Mouse (Mus musculus) heart, adult 2 months (tissue): ENCODE measurements at regions not wholly inside any gene's neighbourhood (a gene's known extent, or its start where the extent isn't known, plus 50 kb on each side); places are given as distances from the start of the nearest gene placed in this dataset.
"Not testable (repeated sequence)": the region's sequence is repeated elsewhere in the genome, so short reads cannot be mapped to it uniquely, and the experiment has no call there.

Source experiments
- DNase-seq, 2 experiments: peaks; one replicate each; pipeline ENCODE4 v3.0.0; 2021
- H3K27ac ChIP-seq: fragments of 200-600 bp; 2 replicates; pipeline ENCODE4 v1.8.1; 2022
- H3K27me3 ChIP-seq: fragments of 200-500 bp; 2 replicates; pipeline ENCODE4 v1.6.1; 2012; ENCODE audit warnings: mild to moderate bottlenecking, low read length, inconsistent platforms, mixed read lengths; ENCODE audit not compliant: control insufficient read depth, insufficient read depth
- H3K36me3 ChIP-seq: fragments of 200-500 bp; 2 replicates; pipeline ENCODE4 v1.6.1; 2012; ENCODE audit warnings: low read length, inconsistent platforms; ENCODE audit not compliant: control insufficient read depth, insufficient read depth
- H3K4me1 ChIP-seq: fragments of 200-500 bp; 2 replicates; pipeline ENCODE4 v1.6.1; 2011; ENCODE audit warnings: low read length; ENCODE audit not compliant: control insufficient read depth, insufficient read depth
- H3K4me3 ChIP-seq: fragments of 200-600 bp; 2 replicates; pipeline ENCODE4 v1.8.1; 2022
- H3K79me2 ChIP-seq: fragments of 200-500 bp; replicated peaks from 2 replicates; pipeline ENCODE4 v1.6.1; 2012; ENCODE audit warnings: mild to moderate bottlenecking, inconsistent platforms, low read length, moderate library complexity, mixed read lengths; ENCODE audit not compliant: control insufficient read depth, insufficient read depth
- H3K9ac ChIP-seq: fragments of 200-500 bp; 2 replicates; pipeline ENCODE4 v1.6.1; 2012; ENCODE audit warnings: low read depth, mild to moderate bottlenecking, control low read depth, inconsistent platforms, low read length, mixed read lengths
- CTCF ChIP-seq: fragments of 200-600 bp; IDR thresholded peaks from 2 replicates; pipeline ENCODE4 v1.8.1; 2022; ENCODE audit warnings: antibody characterized with exemption, mild to moderate bottlenecking, moderate library complexity
- EP300 ChIP-seq: fragments of 200-500 bp; IDR thresholded peaks from 2 replicates; pipeline ENCODE4 v1.6.1; 2011; ENCODE audit warnings: low read depth, low read length, control low read depth; ENCODE audit not compliant: insufficient read depth
- POLR2A ChIP-seq: fragments of 200-500 bp; IDR thresholded peaks from 2 replicates; pipeline ENCODE4 v1.6.1; 2011; ENCODE audit warnings: mild to moderate bottlenecking, low read depth, low read length, control low read depth; ENCODE audit not compliant: insufficient read depth
- WGBS: fragments of 180-500 bp; shearing (Covaris S2); methylation state at CpG from one replicate; pipeline ENCODE4 v1.1.7; 2018; 5-methylcytosine and 5-hydroxymethylcytosine counted together
- intact Hi-C: fragments of 180-260 bp; cut with DNase I; formaldehyde crosslinking; loops from one replicate; pipeline ENCODE4 v1.15.1; 2025

DNA sequence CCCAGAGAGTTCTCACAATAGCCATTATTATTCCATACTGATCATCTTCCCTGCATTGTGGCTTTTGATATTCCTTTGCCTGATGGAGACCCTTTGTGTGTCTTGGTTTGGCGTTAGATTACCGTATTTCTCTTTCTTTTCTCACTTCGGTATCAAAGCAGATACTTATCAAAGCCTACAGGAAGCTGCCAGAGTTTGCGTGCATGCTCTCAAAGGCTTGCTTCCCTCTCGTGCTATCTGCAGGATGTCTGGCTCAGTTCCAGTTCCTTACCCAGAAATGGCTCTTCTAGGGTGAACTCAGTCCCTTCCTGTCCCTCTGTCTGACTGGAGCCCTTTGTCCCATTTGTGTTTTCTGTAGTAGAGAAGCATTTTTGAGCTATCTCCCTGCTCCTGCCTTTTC is 124.5 kb upstream of the Stt3b start:
- Histone ChIP-seq H3K79me2 (no peaks in the 10 kb centered on the region), H3K4me3 (no peak overlapping the region), H3K36me3 (no peaks in the 10 kb centered on the region), H3K9ac (no peak overlapping the region), H3K27me3 (no peaks in the 10 kb centered on the region), H3K4me1 (no peaks in the 10 kb centered on the region; the same call in 1 of the 2 replicates), H3K27ac (no peak overlapping the region)
- intact Hi-C loops: no loop called here
- no peak for TF ChIP-seq CTCF
- no peak for TF ChIP-seq EP300
- no peak for TF ChIP-seq POLR2A
- 10% methylated on average over 5 of the region's 5 CpGs for WGBS
- no peak for DNase-seq

DNA sequence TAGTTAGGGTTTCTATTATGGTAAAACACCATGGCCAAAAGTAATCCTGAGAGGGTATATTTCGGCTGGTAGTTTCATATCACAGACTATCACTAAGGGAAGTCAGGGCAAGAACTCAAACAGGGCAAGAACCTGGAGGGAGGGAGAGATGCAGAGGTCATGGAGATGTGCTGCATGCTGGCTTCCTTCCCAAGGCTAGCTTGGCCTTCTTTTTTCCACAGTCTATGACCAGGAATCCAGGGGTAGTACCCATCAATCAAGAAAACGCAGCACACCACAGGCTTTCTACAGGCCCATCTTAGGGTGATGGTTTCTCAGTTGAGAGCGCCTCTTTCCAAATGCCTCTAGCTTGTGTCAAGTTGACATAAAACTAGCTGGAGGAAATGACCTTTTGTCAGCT is 126.1 kb upstream of the Stt3b start:
- H3K27me3 ChIP-seq: no peaks in the 10 kb centered on the region
- intact Hi-C loops: no loop called here
- H3K4me3 ChIP-seq: no peak overlapping the region
- H3K79me2 ChIP-seq: no peaks in the 10 kb centered on the region
- TF ChIP-seq CTCF (no peak), EP300 (no peak), POLR2A (no peak)
- no peak overlapping the region for H3K27ac ChIP-seq
- H3K36me3 ChIP-seq: no peaks in the 10 kb centered on the region
- no peaks in the 10 kb centered on the region; the same call in 1 of the 2 replicates for H3K4me1 ChIP-seq
- WGBS: 89% methylated on average over 3 of the region's 3 CpGs
- DNase-seq: no peak
- H3K9ac ChIP-seq: no peak overlapping the region

GRCm38 (mm10) chr9:115438234-115438633 is 128.0 kb upstream of the Stt3b start:
- WGBS: 96% methylated on average over 22 of the region's 22 CpGs
- DNase-seq, H3K4me1 ChIP-seq: not testable (repeated sequence)

DNA sequence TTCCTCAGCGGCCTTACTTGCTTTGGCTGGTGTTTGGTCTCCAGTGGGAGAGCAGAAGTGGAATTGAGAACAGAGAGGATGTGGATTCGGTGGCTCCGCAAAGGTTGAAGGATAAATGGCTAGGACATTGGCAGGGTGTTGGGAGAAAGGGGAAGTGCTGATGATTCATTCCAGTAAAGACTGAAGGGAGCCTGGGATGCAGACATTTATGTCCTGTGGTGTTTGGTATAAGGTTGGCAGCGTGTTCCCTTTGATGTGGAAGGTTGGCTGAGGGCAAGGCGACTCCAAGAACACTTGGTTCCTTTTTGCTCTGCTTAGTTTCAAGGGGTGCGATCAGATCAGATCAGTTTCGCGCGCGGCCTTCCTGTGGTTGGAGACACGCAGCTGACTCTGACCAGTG is 136.5 kb upstream of the Stt3b start:
- no peak for TF ChIP-seq EP300
- no peak for TF ChIP-seq POLR2A
- TF ChIP-seq CTCF: no peak
- 84% methylated on average over 11 of the region's 11 CpGs for WGBS
- intact Hi-C loops: no loop called here
- Histone ChIP-seq H3K9ac (no peak overlapping the region), H3K4me3 (no peak overlapping the region), H3K27me3 (no peaks in the 10 kb centered on the region), H3K36me3 (no peaks in the 10 kb centered on the region), H3K79me2 (no peaks in the 10 kb centered on the region), H3K27ac (no peak overlapping the region), H3K4me1 (no peaks in the 10 kb centered on the region)
- DNase-seq: no peak

More at GRCm38 (mm10) chr9:115438234-115438633, 128.0 kb upstream of the Stt3b start:
- H3K9ac ChIP-seq, H3K36me3 ChIP-seq, intact Hi-C loops, H3K79me2 ChIP-seq, H3K27ac ChIP-seq, H3K27me3 ChIP-seq, H3K4me3 ChIP-seq: not testable (repeated sequence)

DNA sequence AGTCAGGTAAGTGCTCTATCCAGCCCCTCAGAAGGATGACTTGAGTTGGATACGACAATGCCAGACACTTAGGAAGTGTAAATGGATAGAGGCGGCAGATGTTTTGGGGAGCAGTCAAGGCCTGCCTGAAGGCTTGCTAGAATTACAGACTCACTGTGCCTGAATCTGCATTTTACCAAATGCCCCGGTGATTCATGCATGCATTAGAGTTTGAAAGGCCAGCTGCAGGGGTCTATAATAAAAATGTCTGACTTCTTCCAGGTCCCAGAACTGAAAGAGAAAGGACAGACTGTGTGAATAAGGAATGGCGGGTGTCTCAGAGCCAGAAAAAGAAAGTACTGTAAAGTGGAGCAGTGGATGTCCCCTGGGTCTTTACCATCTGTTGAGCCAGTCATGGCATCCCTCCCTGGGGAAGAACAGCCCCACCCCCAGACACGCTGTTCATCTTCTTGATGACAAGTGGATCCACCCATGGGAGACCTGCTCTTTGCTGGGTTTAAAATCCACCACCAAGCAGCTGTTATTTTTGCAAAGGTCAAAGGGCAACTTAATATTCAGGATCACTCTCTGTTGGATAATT is 140.6 kb upstream of the Stt3b start:
- WGBS: 76% methylated on average over 5 of the region's 5 CpGs
- TF ChIP-seq EP300: no peak
- no peak for TF ChIP-seq CTCF
- no peak for TF ChIP-seq POLR2A
- no peaks in the 10 kb centered on the region for H3K27me3 ChIP-seq
- no peak overlapping the region for H3K9ac ChIP-seq
- H3K79me2 ChIP-seq: no peaks in the 10 kb centered on the region
- DNase-seq: no peak
- no peak overlapping the region for H3K27ac ChIP-seq
- no peaks in the 10 kb centered on the region for H3K36me3 ChIP-seq
- H3K4me3 ChIP-seq: no peak overlapping the region
- no peaks in the 10 kb centered on the region for H3K4me1 ChIP-seq
- intact Hi-C loops: no loop called here

- intact Hi-C loops: no loop called here
- no peaks in the 10 kb centered on the region for H3K36me3 ChIP-seq
- no peak overlapping the region for H3K9ac ChIP-seq
- H3K27ac ChIP-seq: no peak overlapping the region
- WGBS: 88% methylated on average over 7 of the region's 7 CpGs
- no peak overlapping the region for H3K4me3 ChIP-seq
- H3K27me3 ChIP-seq: no peaks in the 10 kb centered on the region
- no peak for TF ChIP-seq CTCF
- TF ChIP-seq EP300: no peak
- no peak for TF ChIP-seq POLR2A
- no peaks in the 10 kb centered on the region for H3K79me2 ChIP-seq
- no peak for DNase-seq
- H3K4me1 ChIP-seq: no peaks in the 10 kb centered on the region
Measured at GRCm38 (mm10) chr9:115454771-115455170, 144.6 kb upstream of the Stt3b start.
